Mouse (Mus musculus) intestine, embryonic 14.5 days (tissue): ENCODE data around the gene Rassf5. TPM values are rescaled to one million over a fixed set of nuclear protein-coding genes. Genes with fewer than 3 reads are reported as not detected.

Experiments used
- ATAC-seq: fragments of 200-750 bp; cut with Nextera tagmentation; replicated peaks from 2 replicates; pipeline ENCODE4 v1.8.0; 2017; ENCODE audit warnings: low read depth, moderate number of reproducible peaks, moderate TSS enrichment, moderate library complexity; ENCODE audit not compliant: low FRiP score, low TSS enrichment
- DNase-seq: peaks from one replicate; pipeline ENCODE4 v3.0.0-alpha.2; 2018; ENCODE audit warnings: low spot score
- H3K27ac ChIP-seq: fragments of 300-500 bp; sonication (generic); 2 replicates; pipeline ENCODE4 v1.5.1; 2014; ENCODE audit warnings: low read depth, mild to moderate bottlenecking, control low read depth
- H3K27me3 ChIP-seq: fragments of 300-500 bp; sonication (generic); replicated peaks from 2 replicates; pipeline ENCODE4 v1.6.1; 2014; ENCODE audit warnings: low read length, control low read depth; ENCODE audit not compliant: control insufficient read depth, insufficient read depth
- H3K36me3 ChIP-seq: fragments of 300-500 bp; sonication (generic); 2 replicates; pipeline ENCODE4 v1.6.1; 2014; ENCODE audit warnings: low read length, control low read depth; ENCODE audit not compliant: control insufficient read depth, insufficient read depth
- H3K4me1 ChIP-seq: fragments of 300-500 bp; sonication (generic); replicated peaks from 2 replicates; pipeline ENCODE4 v1.6.1; 2014; ENCODE audit warnings: low read length, control low read depth, mixed read lengths; ENCODE audit not compliant: control insufficient read depth, insufficient read depth
- H3K4me2 ChIP-seq: fragments of 300-500 bp; sonication (generic); 2 replicates; pipeline ENCODE4 v1.6.1; 2014; ENCODE audit warnings: low read length
- H3K4me3 ChIP-seq: fragments of 300-500 bp; sonication (generic); 2 replicates; pipeline ENCODE4 v1.5.1; 2014; ENCODE audit warnings: low read depth, low read length, control low read depth, mixed read lengths
- H3K9ac ChIP-seq: fragments of 300-500 bp; sonication (generic); 2 replicates; pipeline ENCODE4 v1.6.1; 2014; ENCODE audit warnings: mild to moderate bottlenecking, low read length
- H3K9me3 ChIP-seq: fragments of 300-500 bp; sonication (generic); 2 replicates; pipeline ENCODE4 v1.6.1; 2016; ENCODE audit warnings: low read length, control low read depth; ENCODE audit not compliant: control insufficient read depth
- WGBS: fragments of 180-500 bp; shearing (Covaris S2); extraction: QIAGEN DNeasy Blood & Tissue Kit; methylation state at CpG from one replicate; pipeline ENCODE4 v1.1.7; 2014; 5-methylcytosine and 5-hydroxymethylcytosine counted together
- polyA plus RNA-seq: library from polyadenylated mRNA; unstranded; fragments of >200 nt; fragmentation: Nextera tagmentation; extraction: Ambion mirVana; gene quantifications from 2 replicates; pipeline ENCODE4 v1.2.1, GENCODE M21; 2014

The Rassf5 gene
- polyA plus RNA-seq, 1 experiment from 2014 or later, result 2.9 TPM

- H3K4me3 ChIP-seq, result no peak overlapping the region
Observed at GRCm38 (mm10) chr1:131224848-131225471, 20.1 kb downstream of the Rassf5 start.

GRCm38 (mm10) chr1:131223345-131223744 is 21.7 kb downstream of the Rassf5 start:
- ATAC-seq (no peak), DNase-seq (no peak)
- Histone ChIP-seq H3K9me3 (no peaks in the 10 kb centered on the region), H3K4me2 (no peak overlapping the region), H3K27ac (no peak overlapping the region), H3K36me3 (no peaks in the 10 kb centered on the region), H3K27me3 (no peaks in the 10 kb centered on the region), H3K4me1 (no peaks in the 10 kb centered on the region), H3K9ac (no peak overlapping the region), H3K4me3 (no peak overlapping the region)
- WGBS, result 63% methylated on average over 2 of the region's 2 CpGs

More at GRCm38 (mm10) chr1:131224848-131225471, 20.1 kb downstream of the Rassf5 start:
- DNase-seq (no peak), ATAC-seq (no peak)
- no peak overlapping the region for H3K27ac ChIP-seq
- H3K9ac ChIP-seq, result no peak overlapping the region
- H3K4me2 ChIP-seq, result no peak overlapping the region
- no peaks in the 10 kb centered on the region for H3K9me3 ChIP-seq
- whole genome bisulfite sequencing, result 58% methylated on average over 12 of the region's 12 CpGs
- no peaks in the 10 kb centered on the region for H3K36me3 ChIP-seq
- no peaks in the 10 kb centered on the region for H3K27me3 ChIP-seq
- no peaks in the 10 kb centered on the region for H3K4me1 ChIP-seq

GRCm38 (mm10) chr1:131221822-131222590 is 23.1 kb downstream of the Rassf5 start:
- Histone ChIP-seq H3K36me3 (no peaks in the 10 kb centered on the region), H3K27me3 (no peaks in the 10 kb centered on the region), H3K9me3 (no peaks in the 10 kb centered on the region), H3K4me2 (no peak overlapping the region), H3K27ac (no peak overlapping the region), H3K9ac (no peak overlapping the region), H3K4me3 (no peak overlapping the region), H3K4me1 (no peaks in the 10 kb centered on the region)
- no peak for DNase-seq
- no peak for ATAC-seq
- 79% methylated on average over 13 of the region's 13 CpGs for WGBS

GRCm38 (mm10) chr1:131218933-131219332 is 26.1 kb downstream of the Rassf5 start:
- Histone ChIP-seq H3K9me3 (no peaks in the 10 kb centered on the region), H3K36me3 (no peaks in the 10 kb centered on the region), H3K9ac (no peak overlapping the region), H3K4me2 (no peak overlapping the region), H3K4me1 (no peaks in the 10 kb centered on the region), H3K4me3 (no peak overlapping the region), H3K27me3 (no peaks in the 10 kb centered on the region), H3K27ac (no peak overlapping the region)
- no peak for ATAC-seq
- DNase-seq, result no peak
- 87% methylated on average over 11 of the region's 11 CpGs for WGBS

GRCm38 (mm10) chr1:131213361-131213760 is 31.7 kb downstream of the Rassf5 start:
- H3K27me3 ChIP-seq, result no peaks in the 10 kb centered on the region
- H3K9me3 ChIP-seq, result no peaks in the 10 kb centered on the region
- DNase-seq (no peak), ATAC-seq (no peak)
- no peak overlapping the region for H3K9ac ChIP-seq
- WGBS, result 77% methylated on average over 6 of the region's 6 CpGs
- 0 out of 2 replicates have a peak overlapping the region, but pooled peaks have one; percentile 22 for H3K27ac ChIP-seq
- H3K36me3 ChIP-seq, result no peaks in the 10 kb centered on the region
- H3K4me1 ChIP-seq, result peaks cover 4% of the 10 kb centered on the region; the same call in 1 of the 2 replicates
- no peak overlapping the region for H3K4me3 ChIP-seq
- no peak overlapping the region for H3K4me2 ChIP-seq

- peaks cover 4% of the 10 kb centered on the region; the same call in 1 of the 2 replicates for H3K4me1 ChIP-seq
- WGBS, result 46% methylated on average over 5 of the region's 5 CpGs
- DNase-seq (no peak), ATAC-seq (no peak)
- no peaks in the 10 kb centered on the region for H3K9me3 ChIP-seq
- no peaks in the 10 kb centered on the region for H3K36me3 ChIP-seq
- 0 out of 2 replicates have a peak overlapping the region, but pooled peaks have one; percentile 22 for H3K27ac ChIP-seq
- H3K4me3 ChIP-seq, result no peak overlapping the region
- H3K27me3 ChIP-seq, result no peaks in the 10 kb centered on the region
- no peak overlapping the region for H3K4me2 ChIP-seq
- H3K9ac ChIP-seq, result no peak overlapping the region
Observed at GRCm38 (mm10) chr1:131212956-131213355, 32.1 kb downstream of the Rassf5 start.

- Histone ChIP-seq H3K27me3 (no peaks in the 10 kb centered on the region), H3K4me1 (peaks cover 4% of the 10 kb centered on the region; the same call in 1 of the 2 replicates), H3K36me3 (no peaks in the 10 kb centered on the region), H3K4me2 (no peak overlapping the region), H3K27ac (no peak overlapping the region), H3K9ac (no peak overlapping the region), H3K9me3 (no peaks in the 10 kb centered on the region), H3K4me3 (no peak overlapping the region)
- WGBS, result 86% methylated on average over 1 of the region's 1 CpGs
- no peak for DNase-seq
- no peak for ATAC-seq
Observed at GRCm38 (mm10) chr1:131211655-131212054, 33.4 kb downstream of the Rassf5 start.

GRCm38 (mm10) chr1:131209971-131210426 is 35.1 kb downstream of the Rassf5 start:
- ATAC-seq (no peak), DNase-seq (no peak)
- H3K9me3 ChIP-seq, result no peaks in the 10 kb centered on the region
- H3K9ac ChIP-seq, result no peak overlapping the region
- H3K36me3 ChIP-seq, result no peaks in the 10 kb centered on the region
- H3K27me3 ChIP-seq, result no peaks in the 10 kb centered on the region
- 70% methylated on average over 7 of the region's 8 CpGs for WGBS
- no peak overlapping the region for H3K4me3 ChIP-seq
- no peak overlapping the region for H3K4me2 ChIP-seq
- H3K4me1 ChIP-seq, result peaks cover 4% of the 10 kb centered on the region; the same call in 1 of the 2 replicates
- no peak overlapping the region for H3K27ac ChIP-seq
